Mouse (Mus musculus) urinary bladder, postnatal 0 days (tissue): Measurements from ENCODE around the gene Il31ra. TPM values are rescaled to one million over a fixed set of nuclear protein-coding genes. Genes with fewer than 3 reads are reported as not detected.

Experiments
- polyA plus RNA-seq: library from polyadenylated mRNA; unstranded; fragments of >200 nt; fragmentation: Nextera tagmentation; extraction: Ambion mirVana; gene quantifications from 2 replicates; pipeline ENCODE4 v1.2.1, GENCODE M21; 2015

Il31ra gene
- polyA plus RNA-seq: 1.1 and 1.4 TPM in 2 replicates

DNA sequence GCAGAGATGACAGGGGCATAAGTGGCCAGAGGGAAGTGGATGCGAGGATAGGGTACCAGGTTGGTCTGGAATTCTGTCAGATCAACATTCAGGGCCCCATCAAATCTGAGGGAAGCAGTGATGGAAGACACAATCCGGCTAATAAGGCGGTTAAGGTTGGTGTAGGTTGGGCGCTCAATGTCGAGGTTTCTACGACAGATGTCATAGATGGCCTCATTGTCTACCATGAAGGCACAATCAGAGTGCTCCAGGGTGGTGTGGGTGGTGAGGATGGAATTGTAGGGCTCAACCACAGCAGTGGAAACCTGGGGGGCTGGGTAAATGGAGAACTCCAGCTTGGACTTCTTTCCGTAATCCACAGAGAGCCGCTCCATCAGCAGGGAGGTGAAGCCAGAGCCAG, at the start of gene Il31ra:
Gene Il31ra, minus strand, starts transcription at position 101 of the 400 bp plus-strand sequence.

Other genes with a start within 250 kb of the Il31ra start
- 207 and 277 TPM in 2 replicates for gene Il6st, start 130.3 kb downstream of the Il31ra start, polyA plus RNA-seq
- gene Ddx4, start 58.1 kb upstream of the Il31ra start, polyA plus RNA-seq: 1.7 and 2.1 TPM in 2 replicates
- 6.2 and 7.8 TPM in 2 replicates for gene Slc38a9, start 66.4 kb upstream of the Il31ra start, polyA plus RNA-seq
- 299 and 308 TPM in 2 replicates for gene Plpp1, start 206.4 kb upstream of the Il31ra start, polyA plus RNA-seq